Mouse (Mus musculus) lung, postnatal 0 days (tissue): ENCODE results near the gene Olfr435.
"Not testable (repeated sequence)": the region's sequence is repeated elsewhere in the genome, so short reads cannot be mapped to it uniquely, and the experiment has no call there.

ENCODE experiments used
- CTCF ChIP-seq: IDR thresholded peaks from 2 replicates; pipeline ENCODE4 v1.5.1; 2016; ENCODE audit warnings: antibody characterized with exemption, mild to moderate bottlenecking
- EP300 ChIP-seq: IDR thresholded peaks from 2 replicates; pipeline ENCODE4 v1.6.1; 2016; ENCODE audit warnings: antibody characterized with exemption, mild to moderate bottlenecking, control low read depth

DNA sequence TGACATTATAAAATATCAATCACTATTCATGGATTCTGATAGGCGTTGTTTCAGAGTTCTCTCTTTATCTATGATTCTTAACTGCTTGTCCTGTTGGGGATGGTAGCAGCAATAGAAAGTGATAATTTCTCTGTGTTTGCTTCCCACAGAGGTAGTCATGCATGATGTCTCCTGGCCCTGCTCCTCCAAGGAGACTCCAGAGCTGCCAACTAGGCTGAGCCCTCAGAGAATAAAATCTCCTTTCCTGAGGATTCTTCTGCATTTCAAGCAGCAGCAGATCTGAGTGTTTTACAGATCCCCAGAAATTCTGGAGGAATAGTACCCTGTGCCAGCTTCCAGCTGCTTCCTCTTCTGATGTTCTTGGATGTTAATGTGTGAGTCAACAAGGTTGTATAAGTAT, 34.3 kb downstream of the Olfr435 start, which contains the start of gene Olfr47:
- not testable (repeated sequence) for TF ChIP-seq CTCF, EP300
